Mouse (Mus musculus) heart, embryonic 13.5 days (tissue): ENCODE results near the gene Tmem114. TPM values are rescaled to one million over a fixed set of nuclear protein-coding genes. Genes with fewer than 3 reads are reported as not detected.

Source experiments
- polyA plus RNA-seq: library from polyadenylated mRNA; unstranded; fragments of >200 nt; fragmentation: Nextera tagmentation; extraction: Ambion mirVana; gene quantifications from 2 replicates; pipeline ENCODE4 v1.2.1, GENCODE M21; 2015

Gene Tmem114
- polyA plus RNA-seq, 1 experiment from 2014 or later: not detected

Other genes with a start within 250 kb of the Tmem114 start
- gene Mettl22, start 45.7 kb upstream of the Tmem114 start, polyA plus RNA-seq: 33.4 and 41.6 TPM in 2 replicates
- 41.2 and 41.3 TPM in 2 replicates for gene Abat, start 88.3 kb upstream of the Tmem114 start, polyA plus RNA-seq
- 38.1 and 42.2 TPM in 2 replicates for gene Pmm2, start 212.5 kb upstream of the Tmem114 start, polyA plus RNA-seq
- gene Tmem186, start 212.6 kb upstream of the Tmem114 start, polyA plus RNA-seq: 15.3 and 16.9 TPM in 2 replicates
- gene Carhsp1, start 247.0 kb upstream of the Tmem114 start, polyA plus RNA-seq: 87.2 and 90.0 TPM in 2 replicates